Mouse (Mus musculus) midbrain, embryonic 15.5 days (tissue): Measurements from ENCODE around the gene Dpf2. TPM values are rescaled to one million over a fixed set of nuclear protein-coding genes. Genes with fewer than 3 reads are reported as not detected.
A peak's percentile ranks its signal among the peaks of the same experiment; 100 is the strongest.

Experiments used
- ATAC-seq: fragments of 200-750 bp; cut with Nextera tagmentation; replicated peaks from 2 replicates; pipeline ENCODE4 v1.8.0; 2017; ENCODE audit warnings: moderate TSS enrichment
- H3K27ac ChIP-seq: fragments of 300-500 bp; sonication (generic); 2 replicates; pipeline ENCODE4 v1.5.1; 2015; ENCODE audit warnings: mild to moderate bottlenecking, inconsistent platforms
- H3K27me3 ChIP-seq: fragments of 300-500 bp; sonication (generic); replicated peaks from 2 replicates; pipeline ENCODE4 v1.6.1; 2015; ENCODE audit warnings: inconsistent platforms
- H3K36me3 ChIP-seq: fragments of 300-500 bp; sonication (generic); replicated peaks from 2 replicates; pipeline ENCODE4 v1.6.1; 2015; ENCODE audit warnings: inconsistent platforms
- H3K4me1 ChIP-seq: fragments of 300-500 bp; sonication (generic); 2 replicates; pipeline ENCODE4 v1.6.1; 2015; ENCODE audit warnings: inconsistent platforms
- H3K4me2 ChIP-seq: fragments of 300-500 bp; sonication (generic); 2 replicates; pipeline ENCODE4 v1.6.1; 2015; ENCODE audit warnings: inconsistent platforms, mild to moderate bottlenecking, moderate library complexity
- H3K4me3 ChIP-seq: fragments of 300-500 bp; sonication (generic); 2 replicates; pipeline ENCODE4 v1.5.1; 2015; ENCODE audit warnings: mild to moderate bottlenecking, inconsistent platforms
- H3K9ac ChIP-seq: fragments of 300-500 bp; sonication (generic); 2 replicates; pipeline ENCODE4 v1.6.1; 2015; ENCODE audit warnings: mild to moderate bottlenecking, inconsistent platforms
- H3K9me3 ChIP-seq: fragments of 300-500 bp; sonication (generic); 2 replicates; pipeline ENCODE4 v1.6.1; 2016; ENCODE audit warnings: inconsistent platforms
- WGBS: fragments of 180-500 bp; shearing (Covaris S2); methylation state at CpG from one replicate; pipeline ENCODE4 v1.1.7; 2015; ENCODE audit warnings: mixed read lengths; 5-methylcytosine and 5-hydroxymethylcytosine counted together
- polyA plus RNA-seq: library from polyadenylated mRNA; unstranded; fragments of >200 nt; fragmentation: Nextera tagmentation; extraction: Ambion mirVana; gene quantifications from 2 replicates; pipeline ENCODE4 v1.2.1, GENCODE M21; 2015

The Dpf2 gene
- polyA plus RNA-seq, 1 experiment from 2014 or later: 122 TPM

- Histone ChIP-seq H3K4me2 (no peak overlapping the region), H3K4me3 (no peak overlapping the region), H3K27me3 (no peaks in the 10 kb centered on the region; the same call in 1 of the 2 replicates), H3K36me3 (no peaks in the 10 kb centered on the region), H3K9ac (no peak overlapping the region), H3K9me3 (no peaks in the 10 kb centered on the region), H3K4me1 (peaks cover 12% of the 10 kb centered on the region), H3K27ac (no peak overlapping the region)
- no peak for ATAC-seq
- 67% methylated on average over 14 of the region's 14 CpGs for WGBS
These were observed 17.1 kb upstream of the Dpf2 start for GRCm38 (mm10) chr19:5929634-5930596.

GRCm38 (mm10) chr19:5928546-5928945, 15.7 kb upstream of the Dpf2 start:
- 71% methylated on average over 3 of the region's 3 CpGs for WGBS
- no peaks in the 10 kb centered on the region for H3K9me3 ChIP-seq
- no peak overlapping the region for H3K4me3 ChIP-seq
- no peak overlapping the region for H3K4me2 ChIP-seq
- no peaks in the 10 kb centered on the region for H3K36me3 ChIP-seq
- no peak overlapping the region for H3K27ac ChIP-seq
- no peak overlapping the region for H3K9ac ChIP-seq
- H3K4me1 ChIP-seq: peaks cover 15% of the 10 kb centered on the region
- H3K27me3 ChIP-seq: no peaks in the 10 kb centered on the region; the same call in 1 of the 2 replicates
- no peak for ATAC-seq

GRCm38 (mm10) chr19:5928104-5928503, 15.3 kb upstream of the Dpf2 start:
- Histone ChIP-seq H3K9ac (no peak overlapping the region), H3K36me3 (no peaks in the 10 kb centered on the region), H3K4me2 (no peak overlapping the region), H3K27me3 (no peaks in the 10 kb centered on the region; the same call in 1 of the 2 replicates), H3K4me1 (peaks cover 17% of the 10 kb centered on the region), H3K9me3 (no peaks in the 10 kb centered on the region), H3K27ac (no peak overlapping the region), H3K4me3 (no peak overlapping the region)
- no peak for ATAC-seq
- WGBS: 84% methylated on average over 6 of the region's 6 CpGs

GRCm38 (mm10) chr19:5927532-5927931, 14.7 kb upstream of the Dpf2 start:
- peaks cover 17% of the 10 kb centered on the region for H3K4me1 ChIP-seq
- 80% methylated on average over 8 of the region's 8 CpGs for WGBS
- H3K9me3 ChIP-seq: no peaks in the 10 kb centered on the region
- no peak overlapping the region for H3K4me2 ChIP-seq
- ATAC-seq: no peak
- H3K27ac ChIP-seq: no peak overlapping the region
- no peak overlapping the region for H3K4me3 ChIP-seq
- no peaks in the 10 kb centered on the region; the same call in 1 of the 2 replicates for H3K27me3 ChIP-seq
- no peak overlapping the region for H3K9ac ChIP-seq
- no peaks in the 10 kb centered on the region for H3K36me3 ChIP-seq

GRCm38 (mm10) chr19:5927026-5927425, 14.2 kb upstream of the Dpf2 start:
- no peaks in the 10 kb centered on the region for H3K36me3 ChIP-seq
- WGBS: 76% methylated on average over 11 of the region's 11 CpGs
- no peak for ATAC-seq

GRCm38 (mm10) chr19:5925311-5925855, 12.6 kb upstream of the Dpf2 start:
- peak overlapping the region; percentile 64 for H3K9ac ChIP-seq
- peak overlapping the region; percentile 52 for H3K4me3 ChIP-seq
- peak overlapping the region; percentile 73 for H3K27ac ChIP-seq
- no peak for ATAC-seq
- no peaks in the 10 kb centered on the region for H3K36me3 ChIP-seq
- no peaks in the 10 kb centered on the region for H3K9me3 ChIP-seq
- H3K4me1 ChIP-seq: peaks cover 25% of the 10 kb centered on the region
- peak overlapping the region; percentile 65 for H3K4me2 ChIP-seq
- 30% methylated on average over 11 of the region's 11 CpGs for WGBS
- no peaks in the 10 kb centered on the region; the same call in 1 of the 2 replicates for H3K27me3 ChIP-seq

More at GRCm38 (mm10) chr19:5927026-5927425, 14.2 kb upstream of the Dpf2 start:
- H3K9ac ChIP-seq: no peak overlapping the region
- no peak overlapping the region for H3K4me2 ChIP-seq
- no peak overlapping the region for H3K27ac ChIP-seq
- no peak overlapping the region for H3K4me3 ChIP-seq
- H3K27me3 ChIP-seq: no peaks in the 10 kb centered on the region; the same call in 1 of the 2 replicates
- peaks cover 19% of the 10 kb centered on the region for H3K4me1 ChIP-seq
- H3K9me3 ChIP-seq: no peaks in the 10 kb centered on the region

GRCm38 (mm10) chr19:5924713-5925093, 11.9 kb upstream of the Dpf2 start, which contains the start of gene Cdc42ep2:
TSS of gene Cdc42ep2 (minus strand) at chr19:5924816.
- under 1% methylated on average over 18 of the region's 18 CpGs for WGBS
- no peaks in the 10 kb centered on the region for H3K9me3 ChIP-seq
- H3K4me2 ChIP-seq: peak within 1 kb of the TSS; percentile 65
- peak within 1 kb of the TSS; percentile 64 for H3K9ac ChIP-seq
- no peaks in the 10 kb centered on the region; the same call in 1 of the 2 replicates for H3K27me3 ChIP-seq
- H3K4me3 ChIP-seq: peak within 1 kb of the TSS; percentile 52
- H3K36me3 ChIP-seq: no peaks in the 10 kb centered on the region
- ATAC-seq: peak; percentile 96
- peak within 1 kb of the TSS; percentile 73 for H3K27ac ChIP-seq
- H3K4me1 ChIP-seq: peaks cover 25% of the 10 kb centered on the region

GRCm38 (mm10) chr19:5923990-5924712, 11.3 kb upstream of the Dpf2 start:
- WGBS: under 1% methylated on average over 38 of the region's 38 CpGs
- peak overlapping the region; percentile 73 for H3K27ac ChIP-seq
- ATAC-seq: peak; percentile 88

GRCm38 (mm10) chr19:5922963-5923362, 10.2 kb upstream of the Dpf2 start:
- no peak for ATAC-seq
- Histone ChIP-seq H3K4me2 (no peak overlapping the region), H3K4me1 (peaks cover 25% of the 10 kb centered on the region), H3K27me3 (no peaks in the 10 kb centered on the region; the same call in 1 of the 2 replicates), H3K4me3 (no peak overlapping the region), H3K36me3 (peaks cover 6% of the 10 kb centered on the region; the same call in 1 of the 2 replicates), H3K27ac (no peak overlapping the region), H3K9me3 (no peaks in the 10 kb centered on the region), H3K9ac (no peak overlapping the region)
- 90% methylated on average over 3 of the region's 3 CpGs for WGBS

More at GRCm38 (mm10) chr19:5923990-5924712, 11.3 kb upstream of the Dpf2 start:
- Histone ChIP-seq H3K9me3 (no peaks in the 10 kb centered on the region), H3K4me3 (peak overlapping the region; percentile 52), H3K36me3 (no peaks in the 10 kb centered on the region), H3K4me1 (peaks cover 25% of the 10 kb centered on the region), H3K27me3 (no peaks in the 10 kb centered on the region; the same call in 1 of the 2 replicates), H3K9ac (peak overlapping the region; percentile 64), H3K4me2 (peak overlapping the region; percentile 65)

- H3K4me2 ChIP-seq: peak overlapping the region; percentile 23; the same call in 1 of the 2 replicates
- WGBS: 82% methylated on average over 15 of the region's 15 CpGs
- peak overlapping the region; percentile 13 for H3K9ac ChIP-seq
These were observed 9.5 kb upstream of the Dpf2 start for GRCm38 (mm10) chr19:5922119-5922942.

GRCm38 (mm10) chr19:5921715-5922114, 8.9 kb upstream of the Dpf2 start:
- Histone ChIP-seq H3K9me3 (no peaks in the 10 kb centered on the region), H3K27me3 (no peaks in the 10 kb centered on the region; the same call in 1 of the 2 replicates), H3K4me1 (peaks cover 25% of the 10 kb centered on the region), H3K36me3 (peaks cover 10% of the 10 kb centered on the region; the same call in 1 of the 2 replicates), H3K27ac (no peak overlapping the region), H3K4me3 (0 out of 2 replicates have a peak overlapping the region, but pooled peaks have one; percentile 3), H3K4me2 (peak overlapping the region; percentile 23), H3K9ac (peak overlapping the region; percentile 13)
- WGBS: 19% methylated on average over 9 of the region's 9 CpGs
- ATAC-seq: no peak

More at GRCm38 (mm10) chr19:5922119-5922942, 9.5 kb upstream of the Dpf2 start:
- Histone ChIP-seq H3K9me3 (no peaks in the 10 kb centered on the region), H3K36me3 (peaks cover 8% of the 10 kb centered on the region; the same call in 1 of the 2 replicates), H3K27me3 (no peaks in the 10 kb centered on the region; the same call in 1 of the 2 replicates), H3K4me1 (peaks cover 25% of the 10 kb centered on the region), H3K27ac (no peak overlapping the region), H3K4me3 (no peak overlapping the region)
- no peak for ATAC-seq
